ENCODE assay signal across 28 mouse cellular contexts in the genomic region with DNA sequence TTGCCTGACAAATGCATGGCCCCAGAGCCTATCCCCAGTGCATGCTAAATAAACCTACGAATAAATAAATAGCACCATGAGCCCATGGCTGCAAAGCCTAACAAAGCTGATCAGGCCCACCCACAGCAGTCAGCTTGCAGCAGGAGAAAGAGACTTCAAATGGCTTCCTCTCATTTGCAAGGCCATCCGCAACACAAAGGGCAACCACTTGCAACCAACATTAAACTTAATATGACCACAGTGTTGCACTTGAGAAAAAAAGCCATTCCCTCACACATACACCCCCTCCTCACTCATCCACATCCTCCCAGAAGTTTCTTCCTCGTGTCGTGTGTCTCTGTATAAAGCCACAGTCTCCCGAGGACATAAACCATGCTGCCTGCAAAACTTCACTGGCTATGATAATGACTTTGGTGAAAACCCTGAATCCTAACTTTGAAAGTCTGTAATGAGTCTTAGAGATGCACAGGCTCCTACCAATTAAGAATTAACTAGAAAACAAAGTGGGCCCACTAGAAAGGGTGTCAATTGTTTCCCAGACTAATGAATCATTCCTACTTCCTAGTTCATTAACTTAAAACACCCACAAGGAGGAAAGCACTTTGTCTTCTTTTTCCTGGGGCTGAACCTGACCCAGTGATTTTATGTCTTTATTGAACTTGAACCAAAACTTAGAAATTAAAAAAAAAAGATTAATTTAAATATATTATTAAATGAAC. TPM values are rescaled to one million over a fixed set of nuclear protein-coding genes. Genes with fewer than 3 reads are reported as not detected.
DNase-seq lines count a peak whose midpoint lies in the region; ATAC-seq lines count a peak whose summit lies in the region.
"Had no signal": no experiment of that assay in that cellular context is flagged by ENCODE, and none has a peak within 500 bp of the region (broad histone marks: within the 10 kb centered on the region; RNA-seq: fewer than 3 reads in every experiment).

No protein-coding gene starts in this region.

- peaks cover 71% of the 10 kb centered on the region for H3K4me1 ChIP-seq in forebrain, embryonic 10.5 days
- peaks cover 13% of the 10 kb centered on the region for H3K4me1 ChIP-seq in forebrain, embryonic 15.5 days
- H3K4me1 ChIP-seq in kidney, embryonic 16.5 days (ENCODE audit: insufficient read depth, low read length), result peaks cover 31% of the 10 kb centered on the region; the same call in 1 of the 2 replicates

- no peak for ATAC-seq in forebrain, embryonic 15.5 days (replicated peaks)
- no peak for ATAC-seq in kidney, embryonic 16.5 days (ENCODE audit: low FRiP score, low TSS enrichment)
- ATAC-seq: forebrain, embryonic 16.5 days; liver, embryonic 12.5 days had no signal

- H3K9me3 ChIP-seq in forebrain, embryonic 10.5 days, result no peaks in the 10 kb centered on the region
- H3K9me3 ChIP-seq in forebrain, embryonic 15.5 days, result no peaks in the 10 kb centered on the region
- H3K9me3 ChIP-seq in kidney, embryonic 16.5 days (ENCODE audit: low read length), result no peaks in the 10 kb centered on the region
- H3K9me3 ChIP-seq: embryonic facial prominence, embryonic 13.5 days; hindbrain, embryonic 12.5 days; limb, embryonic 13.5 days; liver, embryonic 12.5 days; megakaryocyte, embryonic 14.5 days; neural tube, embryonic 13.5 days had no signal

- WGBS in forebrain, embryonic 10.5 days, result 14% methylated on average over 5 of the region's 5 CpGs
- 4% methylated on average over 5 of the region's 5 CpGs for WGBS in forebrain, embryonic 15.5 days
- WGBS in kidney, embryonic 16.5 days, result 30% methylated on average over 5 of the region's 5 CpGs

- H3K4me2 ChIP-seq in forebrain, embryonic 15.5 days (replicated peaks), result no peak overlapping the region
- H3K4me2 ChIP-seq in kidney, embryonic 16.5 days (replicated peaks; ENCODE audit: low read depth, low read length), result no peak overlapping the region
- H3K4me2 ChIP-seq: embryonic facial prominence, embryonic 13.5 days; heart, embryonic 11.5 days; hindbrain, embryonic 12.5 days; limb, embryonic 13.5 days; liver, embryonic 12.5 days; neural tube, embryonic 13.5 days had no signal

- no peaks in the 10 kb centered on the region for H3K36me3 ChIP-seq in forebrain, embryonic 10.5 days (replicated peaks)
- no peaks in the 10 kb centered on the region for H3K36me3 ChIP-seq in forebrain, embryonic 15.5 days
- no peaks in the 10 kb centered on the region for H3K36me3 ChIP-seq in kidney, embryonic 16.5 days (ENCODE audit: insufficient read depth, low read length)
- H3K36me3 ChIP-seq: embryonic facial prominence, embryonic 13.5 days; hindbrain, embryonic 12.5 days; limb, embryonic 13.5 days; liver, embryonic 12.5 days; neural tube, embryonic 13.5 days had no signal

- no peak overlapping the region for H3K9ac ChIP-seq in forebrain, embryonic 15.5 days (replicated peaks)
- H3K9ac ChIP-seq in kidney, embryonic 16.5 days (replicated peaks; ENCODE audit: low read length), result no peak overlapping the region
- H3K9ac ChIP-seq: embryonic facial prominence, embryonic 13.5 days; hindbrain, embryonic 12.5 days; limb, embryonic 13.5 days; liver, embryonic 12.5 days; neural tube, embryonic 13.5 days had no signal

- H3K27me3 ChIP-seq in forebrain, embryonic 10.5 days (ENCODE audit: poor library complexity, severe bottlenecking), result peaks cover 47% of the 10 kb centered on the region
- peaks cover 26% of the 10 kb centered on the region for H3K27me3 ChIP-seq in forebrain, embryonic 15.5 days
- H3K27me3 ChIP-seq in kidney, embryonic 16.5 days (ENCODE audit: insufficient read depth, low read length), result peaks cover 16% of the 10 kb centered on the region

- H3K27ac ChIP-seq in forebrain, embryonic 10.5 days, result peak overlapping the region; percentile 76
- no peak overlapping the region for H3K27ac ChIP-seq in forebrain, embryonic 15.5 days (replicated peaks)
- 0 out of 2 replicates have a peak overlapping the region, but pooled peaks have one; percentile 12 for H3K27ac ChIP-seq in kidney, embryonic 16.5 days (ENCODE audit: low read length)
- H3K27ac ChIP-seq: embryonic facial prominence, embryonic 13.5 days; hindbrain, embryonic 12.5 days; limb, embryonic 13.5 days; liver, embryonic 12.5 days; neural tube, embryonic 13.5 days had no signal

- no peak overlapping the region for H3K4me3 ChIP-seq in forebrain, embryonic 10.5 days
- no peak overlapping the region for H3K4me3 ChIP-seq in forebrain, embryonic 15.5 days
- H3K4me3 ChIP-seq in kidney, embryonic 16.5 days (ENCODE audit: low read length), result no peak overlapping the region
- H3K4me3 ChIP-seq: embryonic facial prominence, embryonic 13.5 days; erythroblast, embryonic 14.5 days; hindbrain, embryonic 12.5 days; limb, embryonic 13.5 days; liver, embryonic 12.5 days; megakaryocyte, embryonic 14.5 days; neural tube, embryonic 13.5 days had no signal

- peak; percentile 40 for DNase-seq in forebrain, embryonic 10.5 days (ENCODE audit: extremely low spot score, low spot score)
- no peak for DNase-seq in kidney, adult 11 months
- peak; percentile 60 for DNase-seq in retina, postnatal 1 day
- no peak for DNase-seq in retina, embryonic 14.5 days (ENCODE audit: low spot score)
- DNase-seq in mesoderm, embryonic 11.5 days (ENCODE audit: low read depth, low spot score), result peak; percentile 21
- DNase-seq in spleen, postnatal 36 days (ENCODE audit: low spot score in 2 of 2), result no peak
- DNase-seq: adrenal gland, postnatal 14 days; cerebellum, adult 8-10 months; gastrocnemius, postnatal 14 days; heart, adult 11 months; kidney, postnatal 10 days; lung, adult 18-20 months; lung, postnatal 14 days; right cerebral cortex, adult 18-20 months; right cerebral cortex, postnatal 4 days; thymus, adult 18-20 months; thymus, postnatal 36 days had no signal

RNA-seq across cellular contexts. Expression of a gene that starts 2.7 kb away (rescaled TPM):
- 12.9 and 14.6 TPM in 2 replicates for polyA plus RNA-seq in forebrain, embryonic 10.5 days (2016; fragmentation: Nextera tagmentation; extraction: Ambion mirVana)
- 0.31 and 0.43 TPM in 2 replicates for polyA plus RNA-seq in forebrain, embryonic 15.5 days (2015; fragmentation: Nextera tagmentation; extraction: Ambion mirVana)
- polyA plus RNA-seq in kidney, embryonic 16.5 days (2015; fragmentation: Nextera tagmentation; extraction: Ambion mirVana), result 4.4 and 5.2 TPM in 2 replicates
- polyA plus RNA-seq: erythroblast, embryonic 14.5 days had no signal

RNA-seq across cellular contexts. Expression of a gene that starts 7.4 kb away (rescaled TPM):
- polyA plus RNA-seq in forebrain, embryonic 10.5 days (2016; fragmentation: Nextera tagmentation; extraction: Ambion mirVana), result 63.0 and 67.6 TPM in 2 replicates
- polyA plus RNA-seq in forebrain, embryonic 15.5 days (2015; fragmentation: Nextera tagmentation; extraction: Ambion mirVana), result 31.1 and 33.2 TPM in 2 replicates
- polyA plus RNA-seq in kidney, embryonic 16.5 days (2015; fragmentation: Nextera tagmentation; extraction: Ambion mirVana), result 41.7 and 45.1 TPM in 2 replicates

Comparison
In these comparisons a context has a peak if more than half of its experiments do, and no peak if none do; other contexts are left out.
1. DNase-seq: peak in forebrain, embryonic 10.5 days (single experiment), retina, postnatal 1 day (single experiment) and mesoderm, embryonic 11.5 days (single experiment); none in kidney, adult 11 months (single experiment), retina, embryonic 14.5 days (single experiment) and spleen, postnatal 36 days (0 of 2).